Mouse (Mus musculus) forebrain, postnatal 0 days (tissue): ENCODE results near the gene Fam234b. TPM values are rescaled to one million over a fixed set of nuclear protein-coding genes. Genes with fewer than 3 reads are reported as not detected.

Source experiments
- ATAC-seq: fragments of 200-750 bp; cut with Nextera tagmentation; 2 replicates; pipeline ENCODE4 v1.8.0; 2017; ENCODE audit warnings: mild to moderate bottlenecking, moderate library complexity
- DNase-seq: peaks from one replicate; pipeline ENCODE4 v3.0.0-alpha.2; 2015
- H3K27ac ChIP-seq: fragments of 300-500 bp; sonication (generic); 2 replicates; pipeline ENCODE4 v1.5.1; 2014; ENCODE audit warnings: low read depth, mild to moderate bottlenecking, antibody characterized with exemption, low read length, moderate library complexity, mixed read lengths
- H3K27me3 ChIP-seq: fragments of 300-500 bp; sonication (generic); 2 replicates; pipeline ENCODE4 v1.6.1; 2014; ENCODE audit warnings: mild to moderate bottlenecking, low read length, mixed read lengths; ENCODE audit not compliant: insufficient read depth
- H3K36me3 ChIP-seq: fragments of 300-500 bp; sonication (generic); 2 replicates; pipeline ENCODE4 v1.6.1; 2014; ENCODE audit warnings: mild to moderate bottlenecking, moderate library complexity; ENCODE audit not compliant: insufficient read depth
- H3K4me1 ChIP-seq: fragments of 300-500 bp; sonication (generic); 2 replicates; pipeline ENCODE4 v1.6.1; 2014; ENCODE audit warnings: antibody characterized with exemption; ENCODE audit not compliant: insufficient read depth
- H3K4me2 ChIP-seq: fragments of 300-500 bp; sonication (generic); 2 replicates; pipeline ENCODE4 v1.6.1; 2014; ENCODE audit warnings: low read depth, mild to moderate bottlenecking, moderate library complexity
- H3K4me3 ChIP-seq: fragments of 300-500 bp; sonication (generic); 2 replicates; pipeline ENCODE4 v1.5.1; 2014; ENCODE audit warnings: low read depth, low read length, mixed read lengths
- H3K9ac ChIP-seq: fragments of 300-500 bp; sonication (generic); 2 replicates; pipeline ENCODE4 v1.6.1; 2014; ENCODE audit warnings: mild to moderate bottlenecking
- H3K9me3 ChIP-seq: fragments of 300-500 bp; sonication (generic); 2 replicates; pipeline ENCODE4 v1.6.1; 2016; ENCODE audit warnings: low read length
- CTCF ChIP-seq: sonication (generic); IDR thresholded peaks from 2 replicates; pipeline ENCODE4 v1.5.1; 2016; ENCODE audit warnings: antibody characterized with exemption, control low read depth, low read depth
- WGBS: fragments of 180-500 bp; shearing (Covaris S2); extraction: QIAGEN DNeasy Blood & Tissue Kit; methylation state at CpG from one replicate; pipeline ENCODE4 v1.1.7; 2014; 5-methylcytosine and 5-hydroxymethylcytosine counted together
- polyA plus RNA-seq: library from polyadenylated mRNA; unstranded; fragments of >200 nt; fragmentation: Nextera tagmentation; extraction: Ambion mirVana; gene quantifications from 2 replicates; pipeline ENCODE4 v1.2.1, GENCODE M21; 2015
- total RNA-seq: library from RNA; depleted of rRNA; stranded (reverse); fragments of >200 nt; gene quantifications from 2 replicates; pipeline ENCODE4 v1.2.3, GENCODE M21; 2014

The Fam234b gene
- total and polyA plus RNA-seq, 2 experiments from 2014 or later: 81.3 to 118 TPM

GRCm38 (mm10) chr6:135157496-135157895, 40.3 kb upstream of the Fam234b start:
- 77% methylated on average over 4 of the region's 4 CpGs for WGBS
- H3K9me3 ChIP-seq: no peaks in the 10 kb centered on the region
- no peak for DNase-seq
- H3K9ac ChIP-seq: no peak overlapping the region
- no peak for ATAC-seq
- no peak overlapping the region for H3K4me2 ChIP-seq
- H3K4me1 ChIP-seq: no peaks in the 10 kb centered on the region
- H3K27ac ChIP-seq: no peak overlapping the region
- no peak for TF ChIP-seq CTCF
- no peaks in the 10 kb centered on the region for H3K27me3 ChIP-seq
- no peaks in the 10 kb centered on the region for H3K36me3 ChIP-seq
- no peak overlapping the region for H3K4me3 ChIP-seq

- H3K27ac ChIP-seq: no peak overlapping the region
- TF ChIP-seq CTCF: no peak
- no peak overlapping the region for H3K4me2 ChIP-seq
- H3K36me3 ChIP-seq: no peaks in the 10 kb centered on the region
- no peak overlapping the region for H3K4me3 ChIP-seq
- H3K4me1 ChIP-seq: no peaks in the 10 kb centered on the region
- no peak overlapping the region for H3K9ac ChIP-seq
- 37% methylated on average over 4 of the region's 4 CpGs for WGBS
- DNase-seq (no peak), ATAC-seq (no peak)
- H3K9me3 ChIP-seq: no peaks in the 10 kb centered on the region
- no peaks in the 10 kb centered on the region for H3K27me3 ChIP-seq
Observed at GRCm38 (mm10) chr6:135158509-135158908, 39.3 kb upstream of the Fam234b start.

GRCm38 (mm10) chr6:135161356-135161755, 36.4 kb upstream of the Fam234b start:
- H3K9ac ChIP-seq: no peak overlapping the region
- TF ChIP-seq CTCF: no peak
- H3K4me1 ChIP-seq: no peaks in the 10 kb centered on the region

GRCm38 (mm10) chr6:135162311-135162710, 35.5 kb upstream of the Fam234b start:
- DNase-seq (no peak), ATAC-seq (no peak)
- Histone ChIP-seq H3K9ac (no peak overlapping the region), H3K36me3 (no peaks in the 10 kb centered on the region), H3K9me3 (no peaks in the 10 kb centered on the region), H3K4me2 (no peak overlapping the region), H3K27ac (no peak overlapping the region), H3K4me3 (no peak overlapping the region), H3K27me3 (no peaks in the 10 kb centered on the region), H3K4me1 (no peaks in the 10 kb centered on the region)
- no peak for TF ChIP-seq CTCF
- WGBS: 79% methylated on average over 3 of the region's 3 CpGs

More at GRCm38 (mm10) chr6:135161356-135161755, 36.4 kb upstream of the Fam234b start:
- ATAC-seq (no peak), DNase-seq (no peak)
- Histone ChIP-seq H3K4me2 (no peak overlapping the region), H3K27me3 (no peaks in the 10 kb centered on the region), H3K27ac (no peak overlapping the region), H3K36me3 (no peaks in the 10 kb centered on the region), H3K9me3 (no peaks in the 10 kb centered on the region), H3K4me3 (no peak overlapping the region)
- 82% methylated on average over 4 of the region's 4 CpGs for WGBS

- H3K4me3 ChIP-seq: no peak overlapping the region
- WGBS: 81% methylated on average over 4 of the region's 4 CpGs
- H3K4me1 ChIP-seq: no peaks in the 10 kb centered on the region
- no peaks in the 10 kb centered on the region for H3K9me3 ChIP-seq
- H3K27me3 ChIP-seq: no peaks in the 10 kb centered on the region
- TF ChIP-seq CTCF: no peak
- ATAC-seq (no peak), DNase-seq (no peak)
- H3K4me2 ChIP-seq: no peak overlapping the region
- H3K27ac ChIP-seq: no peak overlapping the region
- H3K36me3 ChIP-seq: no peaks in the 10 kb centered on the region
- H3K9ac ChIP-seq: no peak overlapping the region
Observed at GRCm38 (mm10) chr6:135162861-135163260, 34.9 kb upstream of the Fam234b start.

GRCm38 (mm10) chr6:135165191-135165590, 32.6 kb upstream of the Fam234b start:
- Histone ChIP-seq H3K9me3 (no peaks in the 10 kb centered on the region), H3K27ac (no peak overlapping the region), H3K36me3 (no peaks in the 10 kb centered on the region), H3K9ac (no peak overlapping the region), H3K4me3 (no peak overlapping the region), H3K27me3 (no peaks in the 10 kb centered on the region), H3K4me2 (no peak overlapping the region), H3K4me1 (peaks cover 6% of the 10 kb centered on the region; the same call in 1 of the 2 replicates)
- DNase-seq (no peak), ATAC-seq (no peak)
- no peak for TF ChIP-seq CTCF
- WGBS: 89% methylated on average over 3 of the region's 3 CpGs

GRCm38 (mm10) chr6:135165706-135166105, 32.1 kb upstream of the Fam234b start:
- Histone ChIP-seq H3K27me3 (no peaks in the 10 kb centered on the region), H3K9me3 (no peaks in the 10 kb centered on the region), H3K9ac (no peak overlapping the region), H3K27ac (no peak overlapping the region), H3K4me2 (no peak overlapping the region), H3K4me3 (no peak overlapping the region), H3K36me3 (no peaks in the 10 kb centered on the region), H3K4me1 (peaks cover 6% of the 10 kb centered on the region; the same call in 1 of the 2 replicates)
- ATAC-seq: no peak
- no peak for DNase-seq
- no peak for TF ChIP-seq CTCF
- WGBS: 84% methylated on average over 2 of the region's 2 CpGs
